Mouse (Mus musculus): ENCODE results near the gene Rasal1.

Rasal1 gene

GRCm38 (mm10) chr5:120619201-120619600 lies 29.4 kb upstream of the Rasal1 start:
- in situ Hi-C loops (cut with MboI; ENCODE audit: low pct_unique_long_range_greater_than_20kb in 1 of 2, low sequenced_read_pairs in 2 of 2, unreplicated experiment in 1 of 2), result no loop called here

GRCm38 (mm10) chr5:120620375-120621077 lies 28.1 kb upstream of the Rasal1 start:
- in situ Hi-C loops (cut with MboI; ENCODE audit: low pct_unique_long_range_greater_than_20kb in 1 of 2, low sequenced_read_pairs in 2 of 2, unreplicated experiment in 1 of 2), result loop anchor here (10.0 kb wide), 2 partner anchors 94 to 124 kb away; partner anchors contain the start of genes Dtx1 (in 1 of the 2) and Oas2 (in 1 of the 2)

GRCm38 (mm10) chr5:120621078-120621765 lies 27.4 kb upstream of the Rasal1 start:
- in situ Hi-C loops (cut with MboI; ENCODE audit: low pct_unique_long_range_greater_than_20kb in 1 of 2, low sequenced_read_pairs in 2 of 2, unreplicated experiment in 1 of 2), result loop anchor here (10.0 kb wide), 2 partner anchors 94 to 124 kb away; partner anchors contain the start of genes Dtx1 (in 1 of the 2) and Oas2 (in 1 of the 2)

GRCm38 (mm10) chr5:120621846-120622197 lies 26.8 kb upstream of the Rasal1 start:
- in situ Hi-C loops (cut with MboI; ENCODE audit: low pct_unique_long_range_greater_than_20kb in 1 of 2, low sequenced_read_pairs in 2 of 2, unreplicated experiment in 1 of 2), result loop anchor here (10.0 kb wide), 2 partner anchors 93 to 123 kb away; partner anchors contain the start of genes Dtx1 (in 1 of the 2) and Oas2 (in 1 of the 2)

GRCm38 (mm10) chr5:120622198-120622851 lies 26.3 kb upstream of the Rasal1 start:
- in situ Hi-C loops (cut with MboI; ENCODE audit: low pct_unique_long_range_greater_than_20kb in 1 of 2, low sequenced_read_pairs in 2 of 2, unreplicated experiment in 1 of 2), result loop anchor here (10.0 kb wide), 2 partner anchors 92 to 122 kb away; partner anchors contain the start of genes Dtx1 (in 1 of the 2) and Oas2 (in 1 of the 2)

GRCm38 (mm10) chr5:120624427-120624826 lies 24.2 kb upstream of the Rasal1 start:
- in situ Hi-C loops (cut with MboI; ENCODE audit: low pct_unique_long_range_greater_than_20kb in 1 of 2, low sequenced_read_pairs in 2 of 2, unreplicated experiment in 1 of 2), result loop anchor here (10.0 kb wide), 2 partner anchors 90 to 120 kb away; partner anchors contain the start of genes Dtx1 (in 1 of the 2) and Oas2 (in 1 of the 2)

GRCm38 (mm10) chr5:120626399-120626798 lies 22.2 kb upstream of the Rasal1 start:
- in situ Hi-C loops (cut with MboI; ENCODE audit: low pct_unique_long_range_greater_than_20kb in 1 of 2, low sequenced_read_pairs in 2 of 2, unreplicated experiment in 1 of 2), result loop anchor here (10.0 kb wide), 2 partner anchors 88 to 118 kb away; partner anchors contain the start of genes Dtx1 (in 1 of the 2) and Oas2 (in 1 of the 2)

GRCm38 (mm10) chr5:120627515-120628300 lies 20.9 kb upstream of the Rasal1 start:
- in situ Hi-C loops (cut with MboI; ENCODE audit: low pct_unique_long_range_greater_than_20kb in 1 of 2, low sequenced_read_pairs in 2 of 2, unreplicated experiment in 1 of 2), result loop anchor here (10.0 kb wide), 2 partner anchors 87 to 117 kb away; partner anchors contain the start of genes Dtx1 (in 1 of the 2) and Oas2 (in 1 of the 2)

- in situ Hi-C loops (cut with MboI; ENCODE audit: low pct_unique_long_range_greater_than_20kb in 1 of 2, low sequenced_read_pairs in 2 of 2, unreplicated experiment in 1 of 2), result loop anchor here (10.0 kb wide), 2 partner anchors 86 to 116 kb away; partner anchors contain the start of genes Dtx1 (in 1 of the 2) and Oas2 (in 1 of the 2)
Measured at GRCm38 (mm10) chr5:120628624-120629023, 20.0 kb upstream of the Rasal1 start.

GRCm38 (mm10) chr5:120631128-120631527 lies 17.5 kb upstream of the Rasal1 start:
- in situ Hi-C loops (cut with MboI; ENCODE audit: low pct_unique_long_range_greater_than_20kb in 1 of 2, low sequenced_read_pairs in 2 of 2, unreplicated experiment in 1 of 2), result no loop called here

- in situ Hi-C loops (cut with MboI; ENCODE audit: low pct_unique_long_range_greater_than_20kb in 1 of 2, low sequenced_read_pairs in 2 of 2, unreplicated experiment in 1 of 2), result no loop called here
Measured at GRCm38 (mm10) chr5:120631892-120632291, 16.7 kb upstream of the Rasal1 start.

GRCm38 (mm10) chr5:120634131-120634530 lies 14.5 kb upstream of the Rasal1 start, which contains the start of gene Cfap73:
Cfap73 (minus strand) TSS chr5:120634235.
- in situ Hi-C loops (cut with MboI; ENCODE audit: low pct_unique_long_range_greater_than_20kb in 1 of 2, low sequenced_read_pairs in 2 of 2, unreplicated experiment in 1 of 2), result no loop called here

- in situ Hi-C loops (cut with MboI; ENCODE audit: low pct_unique_long_range_greater_than_20kb in 1 of 2, low sequenced_read_pairs in 2 of 2, unreplicated experiment in 1 of 2), result no loop called here
Measured at GRCm38 (mm10) chr5:120634860-120635259, 13.8 kb upstream of the Rasal1 start.

- in situ Hi-C loops (cut with MboI; ENCODE audit: low pct_unique_long_range_greater_than_20kb in 1 of 2, low sequenced_read_pairs in 2 of 2, unreplicated experiment in 1 of 2), result no loop called here
Measured at GRCm38 (mm10) chr5:120635633-120636032, 13.0 kb upstream of the Rasal1 start.

- in situ Hi-C loops (cut with MboI; ENCODE audit: low pct_unique_long_range_greater_than_20kb in 1 of 2, low sequenced_read_pairs in 2 of 2, unreplicated experiment in 1 of 2), result no loop called here
Measured at GRCm38 (mm10) chr5:120640094-120640493, 8.5 kb upstream of the Rasal1 start.

- in situ Hi-C loops (cut with MboI; ENCODE audit: low pct_unique_long_range_greater_than_20kb in 1 of 2, low sequenced_read_pairs in 2 of 2, unreplicated experiment in 1 of 2), result no loop called here
Measured at GRCm38 (mm10) chr5:120643365-120644085, 5.1 kb upstream of the Rasal1 start.

GRCm38 (mm10) chr5:120644227-120644626 lies 4.4 kb upstream of the Rasal1 start:
- in situ Hi-C loops (cut with MboI; ENCODE audit: low pct_unique_long_range_greater_than_20kb in 1 of 2, low sequenced_read_pairs in 2 of 2, unreplicated experiment in 1 of 2), result no loop called here

All from mouse embryonic stem cell (cell line).